Mouse (Mus musculus) ovary, adult 18-20 months (tissue): ENCODE results near the gene Gnat2.

Experiments used
- DNase-seq: peaks from one replicate; pipeline ENCODE4 v3.0.0; 2022; ENCODE audit warnings: low spot score, mixed read lengths

Gnat2 gene

GRCm38 (mm10) chr3:108092536-108093115 is at the start of gene Gnat2:
Gene Gnat2, plus strand, starts transcription at chr3:108092789.
- DNase-seq = no peak

- DNase-seq = peak; percentile 87
Measured at GRCm38 (mm10) chr3:108044394-108045140, 48.0 kb upstream of the Gnat2 start, which contains the start of gene Gstm4. Gene Gstm4, minus strand, starts transcription at chr3:108044894.

GRCm38 (mm10) chr3:108046944-108047655 is 45.5 kb upstream of the Gnat2 start:
- DNase-seq = no peak

GRCm38 (mm10) chr3:108048306-108048705 is 44.3 kb upstream of the Gnat2 start:
- DNase-seq = no peak

- DNase-seq = no peak
Measured at GRCm38 (mm10) chr3:108050493-108050892, 42.1 kb upstream of the Gnat2 start.

GRCm38 (mm10) chr3:108061420-108061819 is 31.2 kb upstream of the Gnat2 start:
- no peak for DNase-seq

GRCm38 (mm10) chr3:108062648-108063047 is 29.9 kb upstream of the Gnat2 start:
- no peak for DNase-seq

GRCm38 (mm10) chr3:108064672-108065071 is 27.9 kb upstream of the Gnat2 start:
- no peak for DNase-seq

GRCm38 (mm10) chr3:108065551-108065950 is 27.0 kb upstream of the Gnat2 start:
- no peak for DNase-seq

GRCm38 (mm10) chr3:108067370-108067934 is 25.1 kb upstream of the Gnat2 start:
- DNase-seq = no peak

GRCm38 (mm10) chr3:108068826-108069225 is 23.8 kb upstream of the Gnat2 start:
- DNase-seq = no peak

GRCm38 (mm10) chr3:108069231-108069870 is 23.2 kb upstream of the Gnat2 start:
- DNase-seq = peak; percentile 49

GRCm38 (mm10) chr3:108070295-108071293 is 22.0 kb upstream of the Gnat2 start:
- DNase-seq = no peak

- no peak for DNase-seq
Measured at GRCm38 (mm10) chr3:108072983-108073569, 19.5 kb upstream of the Gnat2 start.

- DNase-seq = no peak
Measured at GRCm38 (mm10) chr3:108076836-108077235, 15.8 kb upstream of the Gnat2 start.

- no peak for DNase-seq
Measured at GRCm38 (mm10) chr3:108081681-108082080, 10.9 kb upstream of the Gnat2 start.

GRCm38 (mm10) chr3:108082251-108082875 is 10.2 kb upstream of the Gnat2 start:
- no peak for DNase-seq

- no peak for DNase-seq
Measured at GRCm38 (mm10) chr3:108083161-108083560, 9.4 kb upstream of the Gnat2 start.

GRCm38 (mm10) chr3:108083904-108084407 is 8.6 kb upstream of the Gnat2 start:
- no peak for DNase-seq

- DNase-seq = no peak
Measured at GRCm38 (mm10) chr3:108084767-108085270, 7.8 kb upstream of the Gnat2 start.
